27 mouse cellular contexts compared by ENCODE assay signal in genomic region chr7:4430246-4430844, GRCm38 (mm10). TPM values are rescaled to one million over a fixed set of nuclear protein-coding genes. Genes with fewer than 3 reads are reported as not detected.
DNase-seq lines count a peak whose midpoint lies in the region; ATAC-seq and TF ChIP-seq lines count a peak whose summit lies in the region.
"Had no signal": no experiment of that assay in that cellular context is flagged by ENCODE, and none has a peak within 500 bp of the region (broad histone marks: within the 10 kb centered on the region; RNA-seq: fewer than 3 reads in every experiment).

No protein-coding gene starts in this region.

- no peaks in the 10 kb centered on the region for H3K4me1 ChIP-seq in liver, embryonic 11.5 days (replicated peaks; ENCODE audit: control insufficient read depth, insufficient read depth, low read length)
- no peaks in the 10 kb centered on the region for H3K4me1 ChIP-seq in stomach, postnatal 0 days (replicated peaks; ENCODE audit: control insufficient read depth, insufficient read depth)
- no peaks in the 10 kb centered on the region for H3K4me1 ChIP-seq in hindbrain, embryonic 14.5 days (replicated peaks; ENCODE audit: control insufficient read depth, insufficient read depth, low read length)
- H3K4me1 ChIP-seq: embryonic facial prominence, embryonic 13.5 days; embryonic facial prominence, embryonic 15.5 days had no signal

- H3K36me3 ChIP-seq in liver, embryonic 11.5 days (ENCODE audit: control insufficient read depth, insufficient read depth, low read length): peaks cover 26% of the 10 kb centered on the region
- peaks cover 49% of the 10 kb centered on the region for H3K36me3 ChIP-seq in stomach, postnatal 0 days (ENCODE audit: control insufficient read depth, insufficient read depth, low read length)
- H3K36me3 ChIP-seq in hindbrain, embryonic 14.5 days (replicated peaks; ENCODE audit: control insufficient read depth, insufficient read depth): peaks cover 84% of the 10 kb centered on the region

- no peak overlapping the region for H3K9ac ChIP-seq in liver, embryonic 11.5 days (ENCODE audit: low read depth, low read length)
- H3K9ac ChIP-seq in stomach, postnatal 0 days (ENCODE audit: low read length): no peak overlapping the region
- H3K9ac ChIP-seq in hindbrain, embryonic 14.5 days: no peak overlapping the region
- H3K9ac ChIP-seq: embryonic facial prominence, embryonic 13.5 days; embryonic facial prominence, embryonic 15.5 days had no signal

- H3K9me3 ChIP-seq in liver, embryonic 11.5 days (ENCODE audit: control insufficient read depth, low read length): no peaks in the 10 kb centered on the region
- no peaks in the 10 kb centered on the region for H3K9me3 ChIP-seq in stomach, postnatal 0 days (ENCODE audit: control insufficient read depth, low read length)
- H3K9me3 ChIP-seq in hindbrain, embryonic 14.5 days (ENCODE audit: control insufficient read depth, low read length): no peaks in the 10 kb centered on the region
- H3K9me3 ChIP-seq: embryonic facial prominence, embryonic 15.5 days had no signal

- no peak overlapping the region for H3K27ac ChIP-seq in liver, embryonic 11.5 days (ENCODE audit: low read depth, low read length)
- no peak overlapping the region for H3K27ac ChIP-seq in stomach, postnatal 0 days (replicated peaks)
- H3K27ac ChIP-seq in hindbrain, embryonic 14.5 days: no peak overlapping the region
- H3K27ac ChIP-seq: embryonic facial prominence, embryonic 13.5 days; embryonic facial prominence, embryonic 15.5 days had no signal

- no peak for TF ChIP-seq CTCF in stomach, postnatal 0 days (IDR thresholded peaks at IDR 0.05; ENCODE audit: low read depth)

- WGBS in liver, embryonic 11.5 days: 93% methylated on average over 9 of the region's 9 CpGs
- 94% methylated on average over 9 of the region's 9 CpGs for WGBS in stomach, postnatal 0 days
- 97% methylated on average over 9 of the region's 9 CpGs for WGBS in hindbrain, embryonic 14.5 days

- DNase-seq in heart, adult 11 months: peak; percentile 71
- DNase-seq in heart, postnatal 4 days: no peak
- peak; percentile 26 for DNase-seq in liver, embryonic 11.5 days (ENCODE audit: low spot score)
- DNase-seq in liver: no peak
- peak; percentile 32 for DNase-seq in testis, postnatal 10 days (ENCODE audit: low spot score)
- no peak for DNase-seq in testis, postnatal 14 days (ENCODE audit: low spot score)
- DNase-seq in stomach, postnatal 0 days (ENCODE audit: low spot score): peak; percentile 10
- no peak for DNase-seq in hindbrain, embryonic 14.5 days (ENCODE audit: low spot score)
- DNase-seq: adrenal gland, adult 2 months; adrenal gland, postnatal 10 days; adrenal gland, postnatal 25 days; cerebellum, adult 11 months; cerebellum, adult 18-20 months; cerebellum, adult 8-10 months; cerebellum, adult 9-11 months; cerebellum, postnatal 14 days; cerebellum, postnatal 36 days; embryo, embryonic 11 days had no signal

- H3K27me3 ChIP-seq in liver, embryonic 11.5 days (replicated peaks; ENCODE audit: control insufficient read depth, insufficient read depth, low read length): no peaks in the 10 kb centered on the region
- no peaks in the 10 kb centered on the region for H3K27me3 ChIP-seq in stomach, postnatal 0 days (ENCODE audit: control insufficient read depth, insufficient read depth, low read length)
- H3K27me3 ChIP-seq in hindbrain, embryonic 14.5 days (ENCODE audit: control insufficient read depth, insufficient read depth, low read length): no peaks in the 10 kb centered on the region
- H3K27me3 ChIP-seq: embryonic facial prominence, embryonic 13.5 days; embryonic facial prominence, embryonic 15.5 days had no signal

- no peak overlapping the region for H3K4me2 ChIP-seq in liver, embryonic 11.5 days
- no peak overlapping the region for H3K4me2 ChIP-seq in stomach, postnatal 0 days (replicated peaks; ENCODE audit: low read depth)
- no peak overlapping the region for H3K4me2 ChIP-seq in hindbrain, embryonic 14.5 days (replicated peaks)
- H3K4me2 ChIP-seq: embryonic facial prominence, embryonic 13.5 days; embryonic facial prominence, embryonic 15.5 days had no signal

- H3K4me3 ChIP-seq in liver, embryonic 11.5 days (ENCODE audit: low read depth, low read length): no peak overlapping the region
- H3K4me3 ChIP-seq in stomach, postnatal 0 days (ENCODE audit: low read depth, low read length): no peak overlapping the region
- H3K4me3 ChIP-seq in hindbrain, embryonic 14.5 days (replicated peaks; ENCODE audit: low read length): no peak overlapping the region
- H3K4me3 ChIP-seq: embryonic facial prominence, embryonic 13.5 days; embryonic facial prominence, embryonic 15.5 days; erythroblast, embryonic 14.5 days had no signal

- TF ChIP-seq EP300 in stomach, postnatal 0 days (optimal IDR thresholded peaks at IDR 0.05): no peak

- no peak for ATAC-seq in liver, embryonic 11.5 days (replicated peaks; ENCODE audit: low FRiP score)
- ATAC-seq in stomach, postnatal 0 days (ENCODE audit: low FRiP score, low TSS enrichment): no peak
- ATAC-seq in hindbrain, embryonic 14.5 days (ENCODE audit: low FRiP score): no peak
- ATAC-seq: forebrain, embryonic 14.5 days; forebrain, embryonic 16.5 days had no signal

RNA-seq across cellular contexts. Expression of gene Rdh13, which starts 15.1 kb away (rescaled TPM):
- 10 to 100 TPM; 30.4 to 36.4 TPM for total RNA-seq in heart, postnatal 4 days (2021)
- 17.4 and 18.2 TPM in 2 replicates for polyA plus RNA-seq in liver, embryonic 11.5 days (2014; fragmentation: Nextera tagmentation; extraction: Ambion mirVana)
- 29.0 and 30.0 TPM in 2 replicates for polyA plus RNA-seq in stomach, postnatal 0 days (2015; fragmentation: Nextera tagmentation; extraction: Ambion mirVana)
- 41.6 and 45.5 TPM in 2 replicates for polyA plus RNA-seq in hindbrain, embryonic 14.5 days (2014; fragmentation: Nextera tagmentation; extraction: Ambion mirVana)

RNA-seq across cellular contexts. Expression of gene Eps8l1, which starts 30.1 kb away (rescaled TPM):
- total RNA-seq in heart, postnatal 4 days (2021): 1 to 10 TPM; 1.6 to 2.7 TPM
- polyA plus RNA-seq in liver, embryonic 11.5 days (2014; fragmentation: Nextera tagmentation; extraction: Ambion mirVana): 2.0 and 2.6 TPM in 2 replicates
- 25.2 and 33.3 TPM in 2 replicates for polyA plus RNA-seq in stomach, postnatal 0 days (2015; fragmentation: Nextera tagmentation; extraction: Ambion mirVana)
- 6.6 and 7.3 TPM in 2 replicates for polyA plus RNA-seq in hindbrain, embryonic 14.5 days (2014; fragmentation: Nextera tagmentation; extraction: Ambion mirVana)
- polyA plus RNA-seq: erythroblast, embryonic 14.5 days had no signal

RNA-seq across cellular contexts. Expression of gene Gp6, which starts 32.8 kb away (rescaled TPM):
- under 1 TPM; 0.07 TPM for total RNA-seq in heart, postnatal 4 days (2021)
- polyA plus RNA-seq in liver, embryonic 11.5 days (2014; fragmentation: Nextera tagmentation; extraction: Ambion mirVana): 5.1 and 5.7 TPM in 2 replicates
- polyA plus RNA-seq in stomach, postnatal 0 days (2015; fragmentation: Nextera tagmentation; extraction: Ambion mirVana): 0.01 TPM in 1 of 2 replicates, not detected in the other
- 0.20 TPM in 1 of 2 replicates, not detected in the other for polyA plus RNA-seq in hindbrain, embryonic 14.5 days (2014; fragmentation: Nextera tagmentation; extraction: Ambion mirVana)
- total RNA-seq: adrenal gland, postnatal 25 days; common myeloid progenitor, adult 5-6 weeks; ES-E14; MEL had no signal
- polyA plus RNA-seq: adrenal gland, adult 2 months; C2C12; embryonic facial prominence, embryonic 15.5 days; forebrain, embryonic 14.5 days had no signal

Comparison
In these comparisons a context has a peak if more than half of its experiments do, and no peak if none do; other contexts are left out.
1. DNase-seq: peak in heart, adult 11 months (single experiment), liver, embryonic 11.5 days (single experiment), testis, postnatal 10 days (single experiment) and stomach, postnatal 0 days (single experiment); none in heart, postnatal 4 days (single experiment), liver (single experiment), testis, postnatal 14 days (single experiment) and hindbrain, embryonic 14.5 days (single experiment).